Mouse (Mus musculus) bone marrow macrophage, adult 2 months (primary cell): Measurements from ENCODE around the gene Tspan1.

Source experiments
- CTCF ChIP-seq: IDR thresholded peaks from 2 replicates; pipeline ENCODE4 v1.5.1; 2012; ENCODE audit warnings: low read depth, mild to moderate bottlenecking, low read length, moderate library complexity
- POLR2A ChIP-seq: IDR thresholded peaks from 2 replicates; pipeline ENCODE4 v1.6.1; 2012; ENCODE audit warnings: mild to moderate bottlenecking, low read depth, low read length, borderline replicate concordance

DNA sequence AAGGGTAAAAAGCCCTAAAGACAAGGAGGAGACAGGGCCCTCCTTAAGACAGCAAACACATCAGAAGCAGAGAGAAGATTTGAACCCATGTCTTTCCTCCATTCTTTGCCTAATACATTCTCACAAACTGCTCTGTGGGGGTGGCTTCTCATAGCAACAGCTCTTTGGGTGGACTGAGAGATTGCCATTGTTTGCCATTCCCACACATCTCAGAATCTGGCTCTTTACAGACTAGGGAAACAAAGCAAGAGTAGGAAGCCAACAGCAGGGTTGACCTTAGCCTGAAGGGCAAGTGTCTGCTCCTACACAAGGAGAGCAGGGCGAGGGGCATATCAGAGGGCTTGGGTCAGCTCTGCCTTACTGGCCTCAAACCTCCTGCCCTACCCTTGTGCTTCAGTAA is 25.7 kb downstream of the Tspan1 start:
- TF ChIP-seq CTCF (no peak), POLR2A (no peak)
